Mouse (Mus musculus): ENCODE measurements around the gene Ppp2r5d.

GRCm38 (mm10) chr17:46751056-46751793 lies 46.3 kb upstream of the Ppp2r5d start:
- no peak for TF ChIP-seq CTCF (IDR thresholded peaks at IDR 0.05; ENCODE audit: low read depth, low read length)
- 0 out of 2 replicates have a peak, but pooled peaks have one; percentile 13 for TF ChIP-seq POLR2A (IDR thresholded peaks at IDR 0.05; ENCODE audit: extremely low read depth, insufficient read depth, low read length)

Measured in liver, adult 2 months (tissue).